Mouse (Mus musculus): ENCODE measurements around the gene Smok3c.

- TF ChIP-seq SIN3A (IDR thresholded peaks at IDR 0.05; ENCODE audit: low read length) (no peak), CTCF (conservative IDR thresholded peaks at IDR 0.05 in 1 of 2, IDR thresholded peaks at IDR 0.05 in 1 of 2; ENCODE audit: low read depth in 2 of 2, low read length in 2 of 2) (no peak), POLR2A (IDR thresholded peaks at IDR 0.05; ENCODE audit: low read depth, low read length) (no peak), ZMIZ1 (IDR thresholded peaks at IDR 0.05; ENCODE audit: low read depth, low read length) (no peak), CHD2 (IDR thresholded peaks at IDR 0.05; ENCODE audit: low read length) (no peak), HCFC1 (IDR thresholded peaks at IDR 0.05; ENCODE audit: low read depth, low read length) (no peak), ELF1 (IDR thresholded peaks at IDR 0.05; ENCODE audit: low read depth, low read length) (0 out of 2 replicates have a peak, but pooled peaks have one; percentile 15), MAZ (IDR thresholded peaks at IDR 0.05; ENCODE audit: low read depth, low read length) (no peak)
Measured at GRCm38 (mm10) chr5:138081446-138081845, 28.5 kb downstream of the Smok3c start.
